Mouse (Mus musculus) naive thymus-derived CD4-positive, alpha-beta T cell, adult 5 months (primary cell): ENCODE data around the gene Ipo7. TPM values are rescaled to one million over a fixed set of nuclear protein-coding genes. Genes with fewer than 3 reads are reported as not detected.

Experiments
- polyA plus RNA-seq: library from polyadenylated mRNA; unstranded; fragments of 100-300 nt; shearing (Covaris generic); gene quantifications from one replicate; pipeline ENCODE4 v1.2.1, GENCODE M21; 2017

The Ipo7 gene
- 35.2 TPM for polyA plus RNA-seq

GRCm38 (mm10) chr7:110018117-110018630 is at the start of gene Ipo7:
Gene Ipo7, plus strand, starts transcription at chr7:110018274.

GRCm38 (mm10) chr7:109986775-109987174 is 31.3 kb upstream of the Ipo7 start, which contains the start of gene Tmem41b:
Gene Tmem41b, minus strand, starts transcription at chr7:109986929.

GRCm38 (mm10) chr7:110061199-110061751 is 43.2 kb downstream of the Ipo7 start, which contains the start of gene Zfp143:
Gene Zfp143, plus strand, starts transcription at chr7:110061217.

Other genes with a start within 250 kb of the Ipo7 start
- gene Nrip3, start 236.2 kb upstream of the Ipo7 start, polyA plus RNA-seq: 1.6 TPM
- not detected for gene Scube2, start 152.6 kb upstream of the Ipo7 start, polyA plus RNA-seq
- gene Dennd5a, start 57.8 kb upstream of the Ipo7 start, polyA plus RNA-seq: 17.7 TPM
- 48.2 TPM for gene Tmem41b, start 31.3 kb upstream of the Ipo7 start, polyA plus RNA-seq
- gene Zfp143, start 42.9 kb downstream of the Ipo7 start, polyA plus RNA-seq: 28.6 TPM
- gene Wee1, start 103.8 kb downstream of the Ipo7 start, polyA plus RNA-seq: 0.36 TPM
- 11.1 TPM for gene Swap70, start 203.4 kb downstream of the Ipo7 start, polyA plus RNA-seq